Mouse (Mus musculus): Measurements from ENCODE around the gene Chadl.
A peak's percentile ranks its signal among the peaks of the same experiment; 100 is the strongest.
"Not testable (repeated sequence)": the region's sequence is repeated elsewhere in the genome, so short reads cannot be mapped to it uniquely, and the experiment has no call there.

Gene Chadl

GRCm38 (mm10) chr15:81697175-81697574 lies at the start of gene Chadl:
Gene Chadl, minus strand, starts transcription at chr15:81697287.
- DNase-seq (ENCODE audit: low read depth): no peak

GRCm38 (mm10) chr15:81745601-81746114 lies 48.6 kb upstream of the Chadl start:
- DNase-seq (ENCODE audit: low read depth): peak; percentile 55

- DNase-seq (ENCODE audit: low read depth): peak; percentile 61
Observed at GRCm38 (mm10) chr15:81744992-81745600, 48.0 kb upstream of the Chadl start, which contains the start of the genes Zc3h7b and Rangap1. Gene Zc3h7b, plus strand, starts transcription at chr15:81745057. Gene Rangap1, minus strand, starts transcription at chr15:81745530.

GRCm38 (mm10) chr15:81742368-81742767 lies 45.3 kb upstream of the Chadl start:
- DNase-seq (ENCODE audit: low read depth): peak; percentile 23

- DNase-seq (ENCODE audit: low read depth): no peak
Observed at GRCm38 (mm10) chr15:81739924-81740323, 42.8 kb upstream of the Chadl start.

GRCm38 (mm10) chr15:81739296-81739695 lies 42.2 kb upstream of the Chadl start:
- no peak for DNase-seq (ENCODE audit: low read depth)

- DNase-seq (ENCODE audit: low read depth): no peak
Observed at GRCm38 (mm10) chr15:81735075-81735474, 38.0 kb upstream of the Chadl start.

- peak; percentile 98 for DNase-seq (ENCODE audit: low read depth)
Observed at GRCm38 (mm10) chr15:81729792-81730635, 32.9 kb upstream of the Chadl start.

- no peak for DNase-seq (ENCODE audit: low read depth)
Observed at GRCm38 (mm10) chr15:81729241-81729791, 32.2 kb upstream of the Chadl start.

GRCm38 (mm10) chr15:81725965-81726364 lies 28.9 kb upstream of the Chadl start:
- DNase-seq (ENCODE audit: low read depth): no peak

- no peak for DNase-seq (ENCODE audit: low read depth)
Observed at GRCm38 (mm10) chr15:81723653-81724052, 26.6 kb upstream of the Chadl start.

GRCm38 (mm10) chr15:81722361-81722760 lies 25.3 kb upstream of the Chadl start:
- DNase-seq (ENCODE audit: low read depth): no peak

GRCm38 (mm10) chr15:81719139-81719531 lies 22.0 kb upstream of the Chadl start:
- no peak for DNase-seq (ENCODE audit: low read depth)

- no peak for DNase-seq (ENCODE audit: low read depth)
Observed at GRCm38 (mm10) chr15:81718336-81719138, 21.4 kb upstream of the Chadl start.

- no peak for DNase-seq (ENCODE audit: low read depth)
Observed at GRCm38 (mm10) chr15:81713742-81714141, 16.7 kb upstream of the Chadl start.

- DNase-seq (ENCODE audit: low read depth): no peak
Observed at GRCm38 (mm10) chr15:81710801-81711200, 13.7 kb upstream of the Chadl start.

- DNase-seq (ENCODE audit: low read depth): no peak
Observed at GRCm38 (mm10) chr15:81709686-81710085, 12.6 kb upstream of the Chadl start.

GRCm38 (mm10) chr15:81708991-81709390 lies 11.9 kb upstream of the Chadl start:
- no peak for DNase-seq (ENCODE audit: low read depth)

GRCm38 (mm10) chr15:81703094-81703489 lies 6.0 kb upstream of the Chadl start:
- no peak for DNase-seq (ENCODE audit: low read depth)

- DNase-seq (ENCODE audit: low read depth): no peak
Observed at GRCm38 (mm10) chr15:81702306-81703093, 5.4 kb upstream of the Chadl start.

- DNase-seq (ENCODE audit: low read depth): not testable (repeated sequence)
Observed at GRCm38 (mm10) chr15:81701350-81701749, 4.3 kb upstream of the Chadl start.

All from naive thymus-derived CD4-positive, alpha-beta T cell, adult 2 months (primary cell).